Mouse (Mus musculus) liver, embryonic 12.5 days (tissue): ENCODE results near the gene Hoxa13. TPM values are rescaled to one million over a fixed set of nuclear protein-coding genes. Genes with fewer than 3 reads are reported as not detected.

Source experiments
- ATAC-seq: fragments of 200-750 bp; cut with Nextera tagmentation; 2 replicates; pipeline ENCODE4 v1.8.0; 2017; ENCODE audit warnings: moderate number of reproducible peaks, mild to moderate bottlenecking, moderate library complexity
- H3K27ac ChIP-seq: fragments of 300-500 bp; sonication (generic); 2 replicates; pipeline ENCODE4 v1.5.1; 2016; ENCODE audit warnings: mild to moderate bottlenecking
- H3K27me3 ChIP-seq: fragments of 300-500 bp; sonication (generic); replicated peaks from 2 replicates; pipeline ENCODE4 v1.6.1; 2016; ENCODE audit warnings: mild to moderate bottlenecking, moderate library complexity
- H3K36me3 ChIP-seq: fragments of 300-500 bp; sonication (generic); 2 replicates; pipeline ENCODE4 v1.6.1; 2016; ENCODE audit warnings: mild to moderate bottlenecking, moderate library complexity
- H3K4me1 ChIP-seq: fragments of 300-500 bp; sonication (generic); 2 replicates; pipeline ENCODE4 v1.6.1; 2016
- H3K4me2 ChIP-seq: fragments of 300-500 bp; sonication (generic); 2 replicates; pipeline ENCODE4 v1.6.1; 2016; ENCODE audit warnings: mild to moderate bottlenecking, moderate library complexity
- H3K4me3 ChIP-seq: fragments of 300-500 bp; sonication (generic); 2 replicates; pipeline ENCODE4 v1.5.1; 2016; ENCODE audit warnings: mild to moderate bottlenecking, moderate library complexity
- H3K9ac ChIP-seq: fragments of 300-500 bp; sonication (generic); 2 replicates; pipeline ENCODE4 v1.6.1; 2016; ENCODE audit warnings: mild to moderate bottlenecking, moderate library complexity
- H3K9me3 ChIP-seq: fragments of 300-500 bp; sonication (generic); replicated peaks from 2 replicates; pipeline ENCODE4 v1.6.1; 2016; ENCODE audit warnings: mild to moderate bottlenecking, moderate library complexity
- WGBS: fragments of 180-500 bp; shearing (Covaris S2); methylation state at CpG from one replicate; pipeline ENCODE4 v1.1.7; 2016; ENCODE audit not compliant: insufficient replicate concordance; 5-methylcytosine and 5-hydroxymethylcytosine counted together
- polyA plus RNA-seq: library from polyadenylated mRNA; unstranded; fragments of >200 nt; fragmentation: Nextera tagmentation; extraction: Ambion mirVana; gene quantifications from 2 replicates; pipeline ENCODE4 v1.2.1, GENCODE M21; 2016

The Hoxa13 gene
- polyA plus RNA-seq: not detected in 2 replicates

GRCm38 (mm10) chr6:52260654-52261575, at the start of gene Hoxa13:
TSS of gene Hoxa13 (minus strand) at chr6:52260880.
- H3K9me3 ChIP-seq: no peaks in the 10 kb centered on the region
- WGBS: under 1% methylated on average over 60 of the region's 72 CpGs
- H3K27ac ChIP-seq: no peak within 1 kb of the TSS
- ATAC-seq: no peak
- peaks cover 96% of the 10 kb centered on the region for H3K27me3 ChIP-seq
- peaks cover 11% of the 10 kb centered on the region for H3K4me1 ChIP-seq
- peak within 1 kb of the TSS; percentile 53 for H3K4me3 ChIP-seq
- H3K36me3 ChIP-seq: no peaks in the 10 kb centered on the region
- H3K9ac ChIP-seq: no peak within 1 kb of the TSS
- H3K4me2 ChIP-seq: peak within 1 kb of the TSS; percentile 64

GRCm38 (mm10) chr6:52310366-52310765, 49.7 kb upstream of the Hoxa13 start:
- no peak overlapping the region for H3K4me2 ChIP-seq
- no peak overlapping the region for H3K4me3 ChIP-seq
- no peak for ATAC-seq

GRCm38 (mm10) chr6:52309766-52310165, 49.1 kb upstream of the Hoxa13 start:
- ATAC-seq: no peak
- H3K4me2 ChIP-seq: no peak overlapping the region
- no peak overlapping the region for H3K27ac ChIP-seq
- H3K9me3 ChIP-seq: no peaks in the 10 kb centered on the region
- H3K4me1 ChIP-seq: no peaks in the 10 kb centered on the region
- no peak overlapping the region for H3K4me3 ChIP-seq
- no peaks in the 10 kb centered on the region for H3K36me3 ChIP-seq
- WGBS: 34% methylated on average over 10 of the region's 10 CpGs
- H3K27me3 ChIP-seq: peaks cover 100% of the 10 kb centered on the region
- H3K9ac ChIP-seq: no peak overlapping the region

More at GRCm38 (mm10) chr6:52310366-52310765, 49.7 kb upstream of the Hoxa13 start:
- Histone ChIP-seq H3K27me3 (peaks cover 100% of the 10 kb centered on the region), H3K27ac (no peak overlapping the region), H3K9ac (no peak overlapping the region), H3K4me1 (no peaks in the 10 kb centered on the region), H3K9me3 (no peaks in the 10 kb centered on the region), H3K36me3 (no peaks in the 10 kb centered on the region)
- 2% methylated on average over 24 of the region's 24 CpGs for WGBS

GRCm38 (mm10) chr6:52305877-52306389, 45.3 kb upstream of the Hoxa13 start:
- Histone ChIP-seq H3K9me3 (no peaks in the 10 kb centered on the region), H3K4me3 (peak overlapping the region; percentile 29), H3K36me3 (no peaks in the 10 kb centered on the region), H3K4me2 (peak overlapping the region; percentile 57), H3K27ac (no peak overlapping the region), H3K4me1 (no peaks in the 10 kb centered on the region), H3K27me3 (peaks cover 84% of the 10 kb centered on the region), H3K9ac (no peak overlapping the region)
- ATAC-seq: no peak
- under 1% methylated on average over 30 of the region's 30 CpGs for WGBS

GRCm38 (mm10) chr6:52303426-52303825, 42.7 kb upstream of the Hoxa13 start:
- Histone ChIP-seq H3K9me3 (no peaks in the 10 kb centered on the region), H3K4me1 (no peaks in the 10 kb centered on the region), H3K4me3 (no peak overlapping the region), H3K27me3 (peaks cover 78% of the 10 kb centered on the region), H3K27ac (no peak overlapping the region), H3K4me2 (no peak overlapping the region), H3K36me3 (no peaks in the 10 kb centered on the region), H3K9ac (no peak overlapping the region)
- 26% methylated on average over 3 of the region's 3 CpGs for WGBS
- ATAC-seq: no peak

- ATAC-seq: no peak
- H3K27ac ChIP-seq: no peak overlapping the region
- no peak overlapping the region for H3K9ac ChIP-seq
- H3K36me3 ChIP-seq: no peaks in the 10 kb centered on the region
- H3K9me3 ChIP-seq: no peaks in the 10 kb centered on the region
- H3K4me1 ChIP-seq: no peaks in the 10 kb centered on the region
- 57% methylated on average over 4 of the region's 4 CpGs for WGBS
- no peak overlapping the region for H3K4me3 ChIP-seq
- peaks cover 67% of the 10 kb centered on the region for H3K27me3 ChIP-seq
- H3K4me2 ChIP-seq: no peak overlapping the region
These were observed 40.1 kb upstream of the Hoxa13 start for GRCm38 (mm10) chr6:52300806-52301205.

GRCm38 (mm10) chr6:52298511-52298910, 37.8 kb upstream of the Hoxa13 start:
- H3K4me3 ChIP-seq: no peak overlapping the region
- no peak for ATAC-seq
- no peaks in the 10 kb centered on the region for H3K36me3 ChIP-seq
- no peak overlapping the region for H3K27ac ChIP-seq
- H3K9me3 ChIP-seq: no peaks in the 10 kb centered on the region
- H3K4me2 ChIP-seq: no peak overlapping the region
- 56% methylated on average over 4 of the region's 4 CpGs for whole genome bisulfite sequencing
- peaks cover 65% of the 10 kb centered on the region for H3K27me3 ChIP-seq
- no peaks in the 10 kb centered on the region for H3K4me1 ChIP-seq
- no peak overlapping the region for H3K9ac ChIP-seq

GRCm38 (mm10) chr6:52294616-52295015, 33.9 kb upstream of the Hoxa13 start:
- ATAC-seq: no peak
- WGBS: 56% methylated on average over 6 of the region's 6 CpGs
- Histone ChIP-seq H3K4me3 (no peak overlapping the region), H3K4me2 (no peak overlapping the region), H3K36me3 (no peaks in the 10 kb centered on the region), H3K4me1 (no peaks in the 10 kb centered on the region), H3K27ac (no peak overlapping the region), H3K9ac (no peak overlapping the region), H3K27me3 (peaks cover 79% of the 10 kb centered on the region), H3K9me3 (no peaks in the 10 kb centered on the region)

GRCm38 (mm10) chr6:52292328-52292727, 31.6 kb upstream of the Hoxa13 start:
- no peaks in the 10 kb centered on the region for H3K9me3 ChIP-seq
- 48% methylated on average over 7 of the region's 7 CpGs for WGBS
- no peak overlapping the region for H3K4me2 ChIP-seq
- H3K9ac ChIP-seq: no peak overlapping the region
- no peak for ATAC-seq
- H3K27me3 ChIP-seq: peaks cover 90% of the 10 kb centered on the region
- no peak overlapping the region for H3K27ac ChIP-seq
- H3K4me3 ChIP-seq: no peak overlapping the region
- no peaks in the 10 kb centered on the region for H3K4me1 ChIP-seq
- H3K36me3 ChIP-seq: no peaks in the 10 kb centered on the region

- peak overlapping the region; percentile 43 for H3K4me2 ChIP-seq
- H3K27ac ChIP-seq: no peak overlapping the region
- WGBS: 6% methylated on average over 45 of the region's 45 CpGs
- no peaks in the 10 kb centered on the region for H3K36me3 ChIP-seq
- no peaks in the 10 kb centered on the region for H3K4me1 ChIP-seq
- no peaks in the 10 kb centered on the region for H3K9me3 ChIP-seq
- H3K4me3 ChIP-seq: peak overlapping the region; percentile 16
- ATAC-seq: no peak
- H3K27me3 ChIP-seq: peaks cover 83% of the 10 kb centered on the region
- H3K9ac ChIP-seq: no peak overlapping the region
These were observed 30.6 kb upstream of the Hoxa13 start for GRCm38 (mm10) chr6:52291021-52291860.

GRCm38 (mm10) chr6:52290186-52290585, 29.5 kb upstream of the Hoxa13 start:
- Histone ChIP-seq H3K36me3 (no peaks in the 10 kb centered on the region), H3K4me1 (no peaks in the 10 kb centered on the region), H3K27me3 (peaks cover 80% of the 10 kb centered on the region), H3K9ac (no peak overlapping the region), H3K9me3 (no peaks in the 10 kb centered on the region), H3K27ac (no peak overlapping the region), H3K4me2 (no peak overlapping the region), H3K4me3 (no peak overlapping the region)
- WGBS: 18% methylated on average over 12 of the region's 12 CpGs
- no peak for ATAC-seq

GRCm38 (mm10) chr6:52283896-52284295, 23.2 kb upstream of the Hoxa13 start:
- WGBS: 70% methylated on average over 5 of the region's 5 CpGs
- Histone ChIP-seq H3K27ac (no peak overlapping the region), H3K9ac (no peak overlapping the region)

More at GRCm38 (mm10) chr6:52283896-52284295, 23.2 kb upstream of the Hoxa13 start:
- H3K9me3 ChIP-seq: no peaks in the 10 kb centered on the region
- peaks cover 60% of the 10 kb centered on the region for H3K27me3 ChIP-seq
- H3K4me2 ChIP-seq: no peak overlapping the region
- no peaks in the 10 kb centered on the region for H3K4me1 ChIP-seq
- no peaks in the 10 kb centered on the region for H3K36me3 ChIP-seq
- ATAC-seq: no peak
- H3K4me3 ChIP-seq: no peak overlapping the region
